16 mouse cellular contexts compared by ENCODE assay signal in the genomic region with DNA sequence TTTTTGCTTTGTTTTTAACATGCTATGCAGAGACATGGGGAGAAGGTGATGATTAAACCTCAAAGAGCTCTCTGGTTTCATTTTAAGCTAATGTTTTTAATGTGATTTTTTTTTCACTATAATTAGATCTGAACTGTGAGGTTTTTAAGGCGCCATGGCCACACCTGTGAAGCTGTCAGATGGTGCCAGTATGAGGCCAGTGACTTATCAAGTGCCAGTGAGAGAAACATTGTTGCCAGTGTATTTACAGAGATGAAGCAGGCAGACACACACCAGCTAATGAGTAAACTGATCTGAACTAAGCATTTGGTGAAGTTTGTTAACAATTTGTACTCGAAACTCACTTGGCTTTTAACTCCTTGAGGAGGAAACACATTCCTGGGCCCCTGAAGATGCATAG.
DNase-seq lines count a peak whose midpoint lies in the region; TF ChIP-seq lines count a peak whose summit lies in the region.
"Had no signal": no experiment of that assay in that cellular context is flagged by ENCODE, and none has a peak within 500 bp of the region (broad histone marks: within the 10 kb centered on the region; RNA-seq: fewer than 3 reads in every experiment).

No protein-coding gene starts in this region.

- no peak overlapping the region for H3K4me3 ChIP-seq in left cerebral cortex, adult 2 months
- H3K4me3 ChIP-seq: embryonic facial prominence, embryonic 10.5 days; embryonic facial prominence, embryonic 12.5 days; forebrain, embryonic 13.5 days; forebrain, embryonic 15.5 days had no signal

- intact Hi-C loops in left cerebral cortex, postnatal 4 days (cut with DNase I) = no loop called here
- intact Hi-C loops in left cerebral cortex, adult 2 months (cut with DNase I) = no loop called here
- intact Hi-C loops in gastrocnemius, postnatal 36 days (cut with DNase I) = no loop called here

- TF ChIP-seq CTCF in left cerebral cortex, adult 2 months (IDR thresholded peaks at IDR 0.05) = no peak

- no peak overlapping the region for H3K27ac ChIP-seq in left cerebral cortex, adult 2 months
- H3K27ac ChIP-seq: embryonic facial prominence, embryonic 10.5 days; embryonic facial prominence, embryonic 12.5 days; forebrain, embryonic 13.5 days; forebrain, embryonic 15.5 days had no signal

- peak; percentile 30 for DNase-seq in cerebellum, adult 9-10 months
- no peak for DNase-seq in cerebellum, adult 11-12 months
- DNase-seq in cerebellum, postnatal 10 days = peak; percentile 21 to 27
- DNase-seq in cerebellum, postnatal 4 days (ENCODE audit: low spot score in 2 of 2) = no peak
- peak; percentile 2 for DNase-seq in left cerebral cortex, postnatal 4 days
- no peak for DNase-seq in left cerebral cortex, adult 2 months (ENCODE audit: extremely low spot score in 1 of 2, low spot score in 2 of 2)
- peak; percentile 66 for DNase-seq in brain, adult 2 months (ENCODE audit: low read depth, low spot score)
- DNase-seq in gastrocnemius, postnatal 36 days = no peak
- DNase-seq: adrenal gland, adult 2 months; adrenal gland, postnatal 10 days; adrenal gland, postnatal 25 days; forebrain, postnatal 0 days had no signal

Comparison
In these comparisons a context has a peak if more than half of its experiments do, and no peak if none do; other contexts are left out.
1. DNase-seq: peak in cerebellum, adult 9-10 months (single experiment), cerebellum, postnatal 10 days (2 of 2), left cerebral cortex, postnatal 4 days (single experiment) and brain, adult 2 months (single experiment); none in cerebellum, adult 11-12 months (single experiment), cerebellum, postnatal 4 days (0 of 2), left cerebral cortex, adult 2 months (0 of 2) and gastrocnemius, postnatal 36 days (0 of 2).